Mouse (Mus musculus) cortical plate, adult 2 months (tissue): Measurements from ENCODE around the gene Mynn. TPM values are rescaled to one million over a fixed set of nuclear protein-coding genes. Genes with fewer than 3 reads are reported as not detected.
"Not testable (repeated sequence)": the region's sequence is repeated elsewhere in the genome, so short reads cannot be mapped to it uniquely, and the experiment has no call there.

ENCODE experiments used
- H3K27ac ChIP-seq: fragments of 200-500 bp; 2 replicates; pipeline ENCODE4 v1.5.1; 2012; ENCODE audit warnings: low read length, control low read depth, inconsistent platforms; ENCODE audit not compliant: insufficient read depth
- H3K4me1 ChIP-seq: fragments of 200-500 bp; 2 replicates; pipeline ENCODE4 v1.6.1; 2011; ENCODE audit warnings: low read length; ENCODE audit not compliant: control insufficient read depth, insufficient read depth
- H3K4me3 ChIP-seq: fragments of 200-500 bp; 2 replicates; pipeline ENCODE4 v1.5.1; 2011; ENCODE audit warnings: mild to moderate bottlenecking, low read length, control low read depth; ENCODE audit not compliant: insufficient read depth
- CTCF ChIP-seq: fragments of 200-500 bp; IDR thresholded peaks from 2 replicates; pipeline ENCODE4 v1.5.1; 2011; ENCODE audit warnings: mild to moderate bottlenecking, control low read depth, low read length; ENCODE audit not compliant: insufficient read depth; ENCODE audit errors: extremely low read depth
- POLR2A ChIP-seq: fragments of 200-500 bp; IDR thresholded peaks from 2 replicates; pipeline ENCODE4 v1.6.1; 2011; ENCODE audit warnings: mild to moderate bottlenecking, low read length, control low read depth; ENCODE audit not compliant: insufficient read depth; ENCODE audit errors: extremely low read depth
- polyA plus RNA-seq: library from polyadenylated mRNA; depleted of rRNA; stranded (reverse); fragments of >200 nt; gene quantifications from 2 replicates; pipeline ENCODE4 v1.2.3, GENCODE M21; 2012; rRNA removed

Mynn gene
- 10.4 and 15.5 TPM in 2 replicates for polyA plus RNA-seq

DNA sequence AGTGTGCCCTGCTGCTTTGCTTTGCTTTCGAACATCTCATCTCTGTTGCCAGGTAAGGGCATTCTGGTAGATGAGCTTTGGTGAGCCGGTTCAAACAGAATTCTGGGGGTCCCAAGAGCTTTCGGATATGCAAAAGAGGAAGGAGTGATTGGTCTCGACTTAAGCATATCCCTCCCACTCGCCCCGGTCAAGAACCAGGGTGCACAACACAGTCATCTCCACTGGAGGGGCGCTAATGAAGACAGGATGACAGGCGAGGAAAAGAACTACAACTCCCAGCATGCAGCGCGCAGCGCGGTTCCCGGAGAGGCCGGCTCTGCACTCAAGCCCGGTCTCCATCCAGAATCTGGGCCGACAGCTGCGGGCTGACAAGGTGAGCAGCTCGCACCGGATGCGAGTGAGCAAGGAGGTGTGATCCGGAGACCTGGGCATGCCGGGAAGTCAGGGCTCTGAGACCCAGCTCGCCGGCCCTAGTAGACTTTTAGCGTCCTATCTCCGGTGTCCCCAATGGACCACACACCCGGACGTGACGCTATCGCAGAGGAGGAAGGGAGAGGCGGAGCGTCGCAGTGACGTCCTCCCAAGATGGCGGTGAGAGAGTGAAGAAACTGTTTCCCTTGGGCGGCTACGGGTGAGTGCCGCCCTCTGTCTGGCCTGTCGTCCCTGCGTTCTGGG, at the start of gene Mynn:
TSS of gene Mynn (plus strand) at position 1 of the 675 bp plus-strand sequence.
- TF ChIP-seq CTCF (peak; percentile 33; the same call in 1 of the 2 replicates), POLR2A (peak; percentile 86)
- Histone ChIP-seq H3K4me3 (peak within 1 kb of the TSS; percentile 64), H3K4me1 (no peaks in the 10 kb centered on the region)

GRCm38 (mm10) chr3:30553741-30554140, 48.1 kb upstream of the Mynn start:
- Histone ChIP-seq H3K27ac (no peak overlapping the region), H3K4me3 (no peak overlapping the region)
- TF ChIP-seq POLR2A: no peak
- TF ChIP-seq CTCF: no peak

More for the DNA sequence above, at the start of gene Mynn:
- H3K27ac ChIP-seq: peak within 1 kb of the TSS; percentile 91

GRCm38 (mm10) chr3:30560677-30561314, 41.1 kb upstream of the Mynn start:
- no peak overlapping the region for H3K27ac ChIP-seq
- H3K4me1 ChIP-seq: no peaks in the 10 kb centered on the region
- no peak overlapping the region for H3K4me3 ChIP-seq
- no peak for TF ChIP-seq POLR2A
- TF ChIP-seq CTCF: no peak

More at GRCm38 (mm10) chr3:30553741-30554140, 48.1 kb upstream of the Mynn start:
- H3K4me1 ChIP-seq: no peaks in the 10 kb centered on the region

DNA sequence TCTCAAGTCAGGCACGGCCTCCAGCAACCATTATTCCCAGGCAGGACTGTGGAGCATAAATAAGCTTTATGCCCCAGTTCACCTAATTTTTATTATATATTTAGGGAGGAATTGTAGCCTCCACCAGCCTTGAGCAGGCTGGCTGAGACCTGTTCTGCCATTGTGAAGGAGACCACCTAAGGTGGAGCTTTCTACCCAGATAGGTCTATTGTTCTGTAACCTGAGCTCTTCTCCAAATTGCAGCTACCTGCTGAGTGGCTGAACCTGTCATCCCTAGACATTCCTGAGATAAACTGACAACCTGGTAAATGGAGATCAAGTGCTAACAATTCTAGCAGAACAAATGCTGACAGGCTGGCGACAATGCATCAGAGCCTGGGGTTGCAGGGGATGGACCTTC, 35.5 kb upstream of the Mynn start:
- H3K4me1 ChIP-seq, H3K27ac ChIP-seq, H3K4me3 ChIP-seq: not testable (repeated sequence)

DNA sequence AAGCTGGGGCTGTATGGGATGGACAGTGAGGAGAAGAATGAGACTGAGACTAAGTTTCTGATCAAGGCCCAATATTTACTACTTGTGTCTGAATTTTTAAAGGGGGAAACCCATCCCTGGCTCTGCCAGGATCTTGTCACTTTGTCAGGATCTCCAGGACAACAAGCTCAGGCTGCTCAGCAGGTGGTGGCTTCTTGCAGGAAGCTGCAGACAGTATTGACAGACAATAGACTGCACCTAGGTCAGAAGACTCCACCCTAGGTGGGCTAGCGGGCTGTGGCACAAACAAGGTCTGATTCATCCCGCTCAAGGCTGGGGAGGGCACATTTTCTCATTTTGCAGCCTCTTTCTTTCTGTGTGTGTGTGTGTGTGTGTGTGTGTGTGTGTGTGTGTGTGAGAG, 28.3 kb upstream of the Mynn start:
- TF ChIP-seq POLR2A: no peak
- no peak for TF ChIP-seq CTCF
- H3K27ac ChIP-seq: no peak overlapping the region
- no peaks in the 10 kb centered on the region for H3K4me1 ChIP-seq
- no peak overlapping the region for H3K4me3 ChIP-seq

- no peaks in the 10 kb centered on the region for H3K4me1 ChIP-seq
- H3K27ac ChIP-seq: no peak overlapping the region
- no peak overlapping the region for H3K4me3 ChIP-seq
- TF ChIP-seq CTCF (no peak), POLR2A (no peak)
Measured at GRCm38 (mm10) chr3:30588865-30589264, 13.0 kb upstream of the Mynn start.

DNA sequence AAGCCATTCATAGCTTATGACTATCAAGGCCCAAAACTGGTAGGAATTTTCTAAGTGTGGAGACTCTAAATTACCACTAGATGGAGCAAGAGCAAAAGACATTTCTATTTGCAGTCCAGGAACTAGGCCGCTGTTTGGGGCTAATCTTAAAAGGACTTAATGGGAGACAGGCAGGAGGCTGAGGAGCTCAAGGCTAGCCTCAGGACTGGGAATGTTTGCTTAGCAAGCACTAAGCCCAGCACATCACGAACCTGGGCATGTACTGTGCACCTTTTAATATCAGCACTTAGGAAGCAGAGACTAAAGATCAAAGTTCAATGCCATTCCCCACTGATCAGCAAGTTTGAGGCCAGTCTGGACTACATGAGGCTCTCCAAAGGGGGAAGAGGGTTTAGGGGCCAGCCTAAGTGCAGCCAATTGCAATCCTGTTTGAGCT, 9.4 kb upstream of the Mynn start:
- Histone ChIP-seq H3K4me3 (no peak overlapping the region), H3K27ac (no peak overlapping the region), H3K4me1 (no peaks in the 10 kb centered on the region)
- TF ChIP-seq CTCF (peak; percentile 40), POLR2A (no peak)

DNA sequence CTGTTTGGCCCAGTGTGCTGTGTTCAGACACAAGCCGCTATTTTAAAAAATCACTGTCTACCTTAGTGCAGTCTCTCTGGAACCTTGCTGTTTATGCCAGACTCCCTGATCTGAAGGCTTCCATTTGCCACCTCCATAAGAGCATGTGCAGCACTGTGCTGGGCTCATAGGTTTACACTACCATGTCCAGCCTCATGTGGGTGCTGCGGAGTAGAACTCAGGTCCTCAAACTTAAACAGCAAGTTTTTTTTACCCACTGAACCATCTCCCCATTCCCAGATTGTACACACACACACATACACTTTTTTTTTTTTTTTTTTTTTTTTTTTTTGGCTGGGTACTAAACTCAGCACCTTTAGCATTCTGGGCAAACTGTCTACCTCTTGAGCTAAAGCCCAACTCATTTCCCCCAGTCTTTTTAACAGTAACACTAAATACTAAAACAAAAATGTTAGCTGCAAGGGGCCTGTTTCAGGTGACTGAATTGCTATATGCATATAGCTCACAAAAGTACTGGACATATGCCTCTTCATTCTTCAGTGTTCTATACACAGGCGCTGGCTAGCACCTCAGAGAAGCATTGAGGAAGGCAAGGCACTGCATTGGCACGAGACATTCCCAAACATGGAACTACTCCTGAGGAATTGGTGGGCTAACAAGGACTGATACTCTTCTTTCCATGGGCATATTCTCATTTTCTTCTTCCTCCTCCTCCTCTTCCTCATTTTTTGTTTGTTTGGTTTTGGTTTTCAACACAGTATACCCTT, 8.0 kb upstream of the Mynn start:
- Histone ChIP-seq H3K4me3 (no peak overlapping the region), H3K27ac (no peak overlapping the region), H3K4me1 (no peaks in the 10 kb centered on the region)
- no peak for TF ChIP-seq CTCF
- no peak for TF ChIP-seq POLR2A

DNA sequence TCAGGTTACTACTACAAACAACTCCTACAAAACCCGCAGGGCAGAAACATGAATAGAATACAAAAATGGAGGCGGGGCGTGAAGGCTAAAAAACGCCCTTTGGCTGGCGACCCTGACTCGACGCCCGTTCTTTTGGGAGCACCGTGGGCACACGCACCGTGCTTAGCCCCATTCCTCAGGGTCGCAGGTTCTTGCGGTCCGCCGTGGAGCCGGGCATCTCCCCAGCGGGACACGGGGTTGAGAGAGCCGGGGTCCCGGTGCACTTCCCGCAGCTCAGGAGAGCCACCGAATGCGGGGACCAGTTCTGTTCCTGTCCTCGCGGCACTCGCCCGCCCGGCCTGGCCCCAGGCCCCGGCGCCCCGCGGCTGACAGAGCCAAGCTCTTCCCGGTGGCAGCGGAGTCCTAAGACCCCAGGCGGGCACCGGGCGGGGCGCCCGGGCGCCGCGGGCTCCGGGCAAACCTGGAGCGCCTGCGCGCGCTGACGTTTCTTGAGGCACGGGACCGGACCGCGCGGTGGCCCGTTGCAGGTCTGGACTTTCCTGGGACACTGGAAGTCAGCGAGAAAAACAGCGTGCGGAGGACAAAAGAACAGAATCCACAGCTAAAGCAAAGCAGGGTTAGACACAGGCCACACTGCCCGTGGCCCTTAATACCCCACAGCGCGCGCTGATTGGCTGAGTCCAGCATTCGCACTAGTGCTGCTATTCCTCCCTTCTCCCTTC, 6.6 kb upstream of the Mynn start:
- 0 out of 2 replicates have a peak, but pooled peaks have one; percentile 30 for TF ChIP-seq POLR2A
- no peak for TF ChIP-seq CTCF
- H3K27ac ChIP-seq: 0 out of 2 replicates have a peak overlapping the region, but pooled peaks have one; percentile 11
- no peaks in the 10 kb centered on the region for H3K4me1 ChIP-seq
- H3K4me3 ChIP-seq: peak overlapping the region; percentile 53
